Mouse (Mus musculus): Measurements from ENCODE around the gene Gm11114. TPM values are rescaled to one million over a fixed set of nuclear protein-coding genes. Genes with fewer than 3 reads are reported as not detected.

The Gm11114 gene
- not detected for polyA plus RNA-seq (2014; fragmentation: Illumina TruSeq; extraction: RNeasy Lipid Tissue Mini Kit (QIAGEN cat#74804); ENCODE audit: low read depth, low replicate concordance)

GRCm38 (mm10) chr9:85312473-85312872 lies at the start of gene Gm11114:
Gene Gm11114, plus strand, starts transcription at chr9:85312773.

DNA sequence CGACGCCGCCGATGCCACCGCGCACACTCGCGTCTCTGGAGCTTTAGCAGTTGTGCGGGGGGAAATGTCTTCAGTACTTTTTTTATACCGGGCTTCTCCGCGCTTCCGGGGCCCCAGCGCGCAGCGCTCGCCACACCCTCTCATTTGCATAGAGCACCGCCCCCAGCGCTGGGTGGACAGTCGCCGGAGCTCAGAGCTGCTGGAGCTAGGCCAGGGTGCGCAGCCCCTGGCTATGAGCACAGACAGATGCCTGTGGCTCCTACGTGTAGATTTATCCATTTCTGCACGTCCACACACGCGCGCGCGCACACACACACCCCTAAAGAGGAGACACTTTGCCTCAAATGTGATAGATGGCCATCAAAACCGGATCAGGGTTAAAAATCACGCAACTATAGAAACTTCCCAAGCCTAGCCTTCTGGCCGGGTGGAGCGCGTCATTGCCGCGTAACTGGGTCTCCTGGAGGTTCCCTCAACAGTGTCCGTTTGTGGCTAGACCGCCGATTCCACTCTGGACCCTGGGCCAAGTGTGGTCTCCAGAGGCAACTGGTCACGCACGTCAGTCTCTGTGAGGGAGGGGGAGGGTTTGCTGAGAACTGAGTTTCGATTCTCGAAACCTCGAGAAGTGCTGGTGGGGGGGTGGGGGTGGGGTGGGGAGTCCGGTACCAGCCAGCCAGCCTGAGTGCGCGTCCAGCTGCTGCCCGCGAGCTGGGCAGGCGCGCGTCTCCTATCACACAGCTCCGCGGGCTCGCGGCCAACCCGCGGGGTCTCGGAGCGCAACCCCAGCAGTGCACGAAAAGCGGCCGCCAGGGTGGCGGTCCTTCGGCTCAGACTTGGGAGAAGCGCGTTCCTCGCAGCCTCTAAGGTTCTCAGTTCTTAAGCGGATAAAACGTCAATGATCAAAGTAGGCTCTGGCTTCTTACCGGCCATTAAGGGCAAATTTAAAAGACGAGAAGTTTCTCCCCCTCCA lies 15.0 kb downstream of the Gm11114 start, which contains the start of gene Tent5a:
Gene Tent5a (minus strand): TSS at position 107 of the 970 bp plus-strand sequence.

Other genes with a start within 250 kb of the Gm11114 start
- gene Tent5a, start 14.6 kb downstream of the Gm11114 start, polyA plus RNA-seq (2014; fragmentation: Illumina TruSeq; extraction: RNeasy Lipid Tissue Mini Kit (QIAGEN cat#74804); ENCODE audit: low read depth, low replicate concordance), result 18.4 TPM

All from adipose tissue, adult 10 weeks (tissue).